Mouse (Mus musculus): ENCODE measurements at regions not wholly inside any gene's neighbourhood (a gene's known extent, or its start where the extent isn't known, plus 50 kb on each side); places are given as distances from the start of the nearest gene placed in this dataset.

DNA sequence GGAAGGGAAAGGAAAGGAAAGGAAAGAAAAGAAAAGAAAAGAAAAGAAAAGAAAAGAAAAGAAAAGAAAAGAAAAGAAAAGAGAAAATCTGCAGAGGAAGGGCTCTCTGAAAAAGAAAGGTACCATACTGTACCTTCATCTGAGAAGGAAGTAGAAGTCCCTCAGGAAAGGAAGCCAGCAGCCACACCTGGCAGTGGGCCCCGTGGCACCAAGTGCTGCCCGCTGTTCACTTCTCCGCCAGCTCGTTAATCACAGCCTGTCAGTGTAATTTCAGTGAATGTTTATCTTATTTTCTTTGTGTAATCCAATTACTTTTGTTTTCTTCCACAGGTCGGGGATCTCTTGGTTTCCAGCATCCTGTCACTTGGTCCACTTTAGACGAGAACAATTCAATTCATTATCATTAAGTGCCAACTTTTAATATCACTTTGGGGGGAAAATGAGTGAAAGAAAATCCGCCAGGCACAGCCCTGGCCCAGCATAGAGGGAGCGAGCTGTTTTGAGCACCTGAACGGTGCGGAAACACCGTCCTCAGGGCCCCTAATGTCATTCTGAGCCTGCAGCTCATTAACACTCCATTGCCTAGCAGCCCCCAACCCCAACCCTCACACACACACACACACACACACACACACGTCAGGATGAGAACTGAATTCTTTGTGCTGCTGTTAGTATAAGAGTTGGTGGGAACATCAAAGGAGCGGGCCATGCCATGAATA, 309.7 kb downstream of the Irx2 start:
- DNase-seq (ENCODE audit: low read depth) = no peak

DNA sequence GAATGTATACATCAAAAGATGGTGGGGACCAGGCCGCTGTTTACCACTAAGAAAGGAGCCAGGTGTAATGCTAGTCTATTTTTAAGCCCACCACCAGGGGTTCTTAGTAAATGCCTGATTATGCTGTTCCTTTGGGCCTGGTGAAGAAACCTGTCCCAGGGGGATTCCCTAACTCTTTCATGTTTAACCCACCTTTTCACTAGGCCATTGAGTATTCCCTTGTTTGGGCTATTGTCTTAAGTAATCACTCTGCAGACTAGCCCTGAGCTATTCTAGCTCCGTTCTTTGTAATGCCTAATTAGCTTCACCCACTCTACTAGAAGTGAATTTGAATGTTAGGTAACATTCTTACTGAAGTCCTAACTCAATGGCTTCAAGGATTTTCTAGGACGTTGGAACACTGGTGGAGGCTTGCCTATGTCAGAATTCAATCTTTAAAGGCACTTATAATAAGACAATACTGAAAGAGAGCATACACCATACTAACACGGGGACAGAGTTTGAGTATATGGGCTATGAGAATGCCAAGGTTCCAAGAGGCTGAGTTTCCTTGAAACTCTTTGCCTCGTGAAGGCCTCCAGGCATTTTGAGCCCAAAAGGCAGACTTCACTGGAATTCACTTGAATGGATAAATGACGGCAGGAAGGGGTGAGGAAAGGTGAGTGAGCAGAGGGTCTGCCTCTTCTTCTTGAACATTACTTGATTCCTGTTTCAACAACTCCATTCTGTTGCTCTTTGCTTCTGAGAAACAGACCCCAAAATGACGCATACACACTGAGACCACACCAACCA, 312.7 kb upstream of the Irx4 start:
- no peak for DNase-seq (ENCODE audit: low read depth)

DNA sequence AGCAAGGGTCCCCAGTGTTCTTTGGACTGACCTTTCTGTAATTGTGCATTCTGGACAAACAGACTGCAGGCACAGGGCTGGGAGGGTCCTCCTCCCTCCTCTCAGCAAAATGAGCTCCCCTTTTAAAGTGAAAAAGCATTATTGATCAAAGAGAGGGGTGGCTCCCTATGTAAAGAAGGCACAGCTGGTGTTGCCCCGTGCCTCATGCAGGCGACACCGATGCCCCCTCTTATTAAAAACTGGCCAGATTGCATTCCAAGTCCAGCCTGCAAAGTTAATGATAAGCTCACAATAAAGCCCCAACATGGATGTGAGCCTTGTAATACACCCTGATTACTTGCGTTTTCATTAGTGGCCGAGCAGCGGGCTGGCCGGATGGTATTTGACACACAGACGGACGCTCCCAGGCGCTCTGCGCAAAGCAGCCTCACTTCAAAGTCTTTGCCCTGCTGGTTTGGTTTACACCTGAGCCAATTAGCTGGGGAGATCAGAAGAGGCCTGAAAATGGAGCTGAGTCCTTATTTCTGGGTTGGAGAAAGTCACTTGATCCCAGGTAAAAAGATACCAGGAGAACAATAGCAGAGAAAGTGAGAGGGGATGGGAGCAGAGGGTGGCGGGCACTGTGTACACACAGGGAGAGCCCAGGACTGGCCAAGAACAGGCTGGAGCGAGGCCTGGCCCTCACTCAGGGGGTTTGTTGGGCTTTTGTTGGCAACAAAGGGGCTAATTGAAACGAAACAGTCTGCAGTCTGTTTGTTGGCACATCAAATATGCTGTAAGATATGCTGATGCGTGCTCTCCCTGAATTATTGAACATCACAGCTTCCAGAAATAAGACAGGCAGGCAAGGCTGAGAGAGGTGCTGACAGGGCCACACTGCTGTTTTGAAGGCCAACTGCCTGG, 301.4 kb upstream of the Irx4 start:
- no peak for DNase-seq (ENCODE audit: low read depth)

DNA sequence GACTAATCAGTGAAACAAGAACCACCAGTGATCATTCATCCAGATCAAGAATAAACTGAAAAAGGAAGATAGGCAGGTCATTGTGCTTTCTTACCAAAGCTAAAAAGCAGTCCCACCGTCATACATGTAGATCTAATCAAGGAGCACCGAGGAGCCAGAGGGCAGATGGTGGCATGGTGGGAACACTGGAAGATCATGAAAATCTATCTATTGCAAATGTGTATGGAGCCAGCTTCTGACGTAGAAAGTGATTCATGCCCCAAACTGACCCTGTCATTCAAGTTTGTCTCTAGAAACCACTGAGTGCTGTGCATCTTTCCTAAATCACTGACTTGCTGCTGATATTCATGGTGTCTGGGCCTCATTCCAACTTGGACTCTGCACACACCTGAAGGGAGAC, 299.0 kb upstream of the Irx4 start:
- no peak for DNase-seq (ENCODE audit: low read depth)

DNA sequence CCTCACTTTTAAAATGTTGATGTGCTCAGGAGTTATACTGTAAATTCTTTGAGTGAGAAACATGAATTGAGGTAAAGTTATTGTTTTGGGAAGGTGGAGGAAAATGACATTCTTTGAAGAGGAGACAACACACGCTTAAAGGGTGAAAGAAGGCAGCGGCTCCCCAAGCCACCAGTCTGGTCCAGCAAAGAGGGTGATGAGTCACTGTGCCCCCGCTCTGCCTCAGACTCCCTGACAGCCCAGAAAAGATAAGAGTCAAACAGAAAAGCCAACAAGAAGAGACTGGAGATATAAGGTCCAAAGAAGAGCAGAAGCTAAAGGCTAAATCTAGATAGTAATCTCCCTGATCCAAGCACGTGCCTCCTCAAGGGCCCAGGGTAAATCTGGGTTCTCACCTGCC, 288.1 kb upstream of the Irx4 start:
- no peak for DNase-seq (ENCODE audit: low read depth)

DNA sequence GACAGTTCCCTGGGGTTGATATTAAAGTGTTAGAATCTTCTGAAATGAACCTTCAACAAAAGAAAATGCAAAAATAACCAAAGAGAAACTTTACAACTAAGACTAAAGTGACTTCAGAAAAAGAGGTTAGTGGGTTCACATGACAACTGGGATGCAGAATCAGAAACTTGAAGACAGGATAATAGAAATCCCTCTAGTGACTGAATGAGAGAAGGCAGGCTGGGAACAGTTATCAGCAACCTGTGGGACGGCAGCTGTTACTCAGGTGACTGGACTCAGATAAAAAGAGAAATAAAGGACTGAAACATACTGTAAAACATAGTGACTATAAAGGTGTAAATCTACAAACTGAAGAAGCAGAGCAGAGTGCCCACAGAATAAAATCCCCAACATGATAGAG, 287.4 kb upstream of the Irx4 start:
- no peak for DNase-seq (ENCODE audit: low read depth)

DNA sequence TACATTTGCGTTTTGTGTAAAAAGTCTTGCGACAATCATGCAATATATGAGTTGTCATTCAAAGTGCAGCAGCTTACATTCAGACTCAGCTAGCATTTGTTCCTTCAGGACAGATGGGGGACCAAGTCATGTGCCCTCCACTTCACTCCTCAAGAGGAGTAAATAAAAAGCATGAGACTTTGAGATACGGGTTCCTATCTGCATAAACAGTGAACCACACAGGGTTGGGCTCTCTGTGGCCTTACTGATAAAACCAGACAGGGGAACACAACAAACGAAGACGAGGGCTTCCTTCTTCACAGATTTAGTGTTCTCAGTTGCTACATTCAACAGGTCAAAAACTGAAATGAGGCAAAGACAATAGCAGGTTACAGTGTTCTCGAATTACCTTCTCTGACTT, 283.1 kb upstream of the Irx4 start:
- DNase-seq (ENCODE audit: low read depth) = no peak

DNA sequence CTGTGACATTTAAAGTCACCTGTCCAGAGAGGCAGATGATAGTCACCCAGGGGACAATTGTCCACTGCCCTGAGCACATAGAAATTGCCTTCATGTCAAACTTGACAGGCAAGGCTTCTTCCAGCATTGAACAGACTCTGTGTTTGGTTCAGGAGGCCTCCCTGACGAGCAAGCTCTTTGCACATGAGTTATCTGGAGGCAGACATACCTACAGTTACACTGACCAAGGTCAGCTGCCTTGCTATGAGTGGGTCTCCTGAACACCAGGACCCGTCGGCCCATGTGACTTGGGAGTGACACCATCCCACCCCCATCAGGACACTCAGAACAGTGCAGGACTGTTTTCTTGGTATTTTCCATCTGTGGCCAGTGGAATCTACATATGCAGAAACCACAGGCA, 282.3 kb upstream of the Irx4 start:
- no peak for DNase-seq (ENCODE audit: low read depth)

DNA sequence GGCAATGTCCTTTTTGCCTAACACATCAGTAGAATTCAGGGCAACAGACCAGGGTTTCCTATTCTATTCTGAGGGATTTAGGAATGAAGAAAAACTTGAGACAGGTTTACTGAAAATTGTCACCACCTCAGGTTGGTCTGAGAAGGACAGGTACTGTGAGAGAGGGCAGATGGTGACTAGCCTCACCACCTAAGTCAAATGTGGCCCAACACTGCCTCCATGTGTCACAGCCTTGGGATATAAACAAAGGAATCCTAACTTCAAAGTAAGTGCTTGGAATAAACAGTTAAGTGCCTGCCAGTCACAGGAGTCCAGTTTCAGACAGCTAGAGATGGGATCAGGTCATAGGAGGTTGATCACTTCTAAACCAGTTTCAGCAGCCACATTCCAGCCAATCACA, 281.3 kb upstream of the Irx4 start:
- DNase-seq (ENCODE audit: low read depth) = no peak

DNA sequence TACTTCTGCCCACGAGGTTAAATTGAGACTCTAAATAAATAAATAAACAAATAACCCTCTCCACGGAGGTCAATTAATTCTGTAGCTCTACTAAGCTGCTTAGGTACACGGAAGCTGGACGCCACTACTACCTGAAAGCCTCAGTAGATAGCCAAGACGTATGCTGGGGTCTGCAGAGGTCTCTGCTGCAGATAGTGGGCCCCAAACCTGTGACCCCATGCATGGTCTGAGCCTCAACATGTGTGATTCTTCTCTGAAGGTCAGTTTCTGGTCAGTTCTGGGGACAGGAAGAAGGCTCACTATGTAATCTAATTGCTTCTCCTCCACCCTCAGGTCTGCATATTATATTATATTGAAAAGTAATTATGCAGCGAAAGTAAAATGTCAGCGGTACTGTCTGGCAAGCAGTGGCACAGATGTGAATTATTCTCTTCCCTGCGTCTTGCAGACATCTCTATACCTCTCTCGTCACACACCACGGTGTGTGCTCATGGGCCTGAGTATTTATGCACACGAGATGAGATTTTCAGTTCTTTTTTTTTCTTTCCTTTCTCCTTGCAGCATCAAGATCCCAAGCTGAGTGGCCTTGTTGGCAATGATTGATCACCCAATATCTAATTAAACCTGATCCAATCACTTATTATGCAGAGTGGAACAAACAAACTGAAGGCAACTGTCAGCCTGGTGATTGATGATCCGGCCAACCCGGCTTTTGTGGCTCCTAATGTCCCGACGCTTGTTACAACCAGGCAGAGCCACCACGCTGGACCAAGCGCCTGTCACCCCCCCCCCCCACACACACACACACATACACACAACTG, 267.5 kb upstream of the Irx4 start:
- no peak for DNase-seq (ENCODE audit: low read depth)

DNA sequence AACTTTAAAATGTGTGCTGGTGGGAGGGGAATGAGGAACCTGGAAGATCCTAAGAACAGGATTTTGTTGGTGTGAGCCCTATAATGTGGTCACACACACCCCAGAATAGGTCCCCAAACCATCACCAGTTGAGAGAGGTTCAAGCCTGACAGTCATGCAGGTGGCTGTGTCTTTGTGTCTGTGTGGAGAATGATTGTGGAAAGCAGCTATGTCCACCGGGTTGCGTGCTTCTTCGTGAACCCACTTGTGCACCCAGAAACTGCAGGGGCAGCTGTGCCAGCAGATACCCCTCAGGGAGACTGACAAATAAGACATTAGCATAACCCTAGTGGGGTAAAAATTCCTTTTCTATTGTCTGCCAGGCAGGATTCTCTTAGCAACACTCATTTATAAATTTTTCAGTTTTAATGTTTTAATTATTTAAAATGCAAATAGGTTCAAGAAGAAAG, 266.8 kb upstream of the Irx4 start:
- no peak for DNase-seq (ENCODE audit: low read depth)

DNA sequence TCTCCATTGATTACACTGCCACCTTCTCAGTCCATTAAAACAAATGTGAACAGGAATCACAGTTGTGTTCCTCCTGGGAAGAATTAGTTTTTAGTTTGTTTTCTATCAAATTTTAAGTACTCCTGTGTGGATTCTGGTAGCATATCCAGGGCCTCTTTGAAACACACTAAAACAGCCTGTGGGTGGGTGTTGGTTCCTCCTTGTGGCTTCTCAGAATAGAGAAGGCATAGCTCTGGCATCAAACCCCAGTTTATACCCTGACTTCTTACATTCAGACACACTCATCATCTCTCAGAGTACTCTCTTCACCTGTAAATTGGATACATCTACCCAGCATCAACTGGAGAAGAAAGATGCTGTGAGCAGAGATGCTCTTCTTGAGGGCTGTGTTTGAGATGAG, 265.7 kb upstream of the Irx4 start:
- DNase-seq (ENCODE audit: low read depth) = no peak

DNA sequence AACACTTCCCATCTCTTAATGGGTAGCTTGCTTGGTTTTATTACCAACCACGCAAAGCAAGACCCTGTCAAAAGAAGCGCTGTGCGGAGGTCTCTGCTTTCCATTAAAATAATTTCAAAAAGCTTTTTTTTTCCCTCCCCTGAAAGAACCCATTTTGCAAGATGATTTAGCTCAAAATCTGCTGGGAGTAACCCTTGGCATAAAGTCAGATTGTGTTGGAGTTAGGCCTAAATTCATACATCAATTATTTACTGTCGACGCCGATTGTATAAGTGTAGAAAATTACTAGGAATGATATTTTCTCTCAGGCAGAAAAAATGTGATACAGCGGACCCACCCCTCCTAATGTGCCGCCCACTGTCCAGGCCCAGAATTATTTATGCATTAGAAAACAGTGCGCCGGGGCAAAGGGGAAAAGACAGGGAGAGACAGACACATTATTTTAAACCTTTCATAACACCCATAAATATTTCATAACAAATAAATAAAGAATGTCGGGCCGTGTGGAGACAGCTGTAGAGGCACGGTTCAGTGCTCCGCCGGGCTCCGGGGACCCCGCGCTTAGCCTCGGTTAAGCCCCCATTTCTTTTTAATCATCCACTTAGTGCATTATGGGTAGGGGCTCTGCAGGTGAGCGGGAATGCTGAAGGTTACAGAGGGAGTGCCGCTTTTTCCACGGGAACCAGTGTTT, 251.3 kb upstream of the Irx4 start:
- DNase-seq (ENCODE audit: low read depth) = no peak

DNA sequence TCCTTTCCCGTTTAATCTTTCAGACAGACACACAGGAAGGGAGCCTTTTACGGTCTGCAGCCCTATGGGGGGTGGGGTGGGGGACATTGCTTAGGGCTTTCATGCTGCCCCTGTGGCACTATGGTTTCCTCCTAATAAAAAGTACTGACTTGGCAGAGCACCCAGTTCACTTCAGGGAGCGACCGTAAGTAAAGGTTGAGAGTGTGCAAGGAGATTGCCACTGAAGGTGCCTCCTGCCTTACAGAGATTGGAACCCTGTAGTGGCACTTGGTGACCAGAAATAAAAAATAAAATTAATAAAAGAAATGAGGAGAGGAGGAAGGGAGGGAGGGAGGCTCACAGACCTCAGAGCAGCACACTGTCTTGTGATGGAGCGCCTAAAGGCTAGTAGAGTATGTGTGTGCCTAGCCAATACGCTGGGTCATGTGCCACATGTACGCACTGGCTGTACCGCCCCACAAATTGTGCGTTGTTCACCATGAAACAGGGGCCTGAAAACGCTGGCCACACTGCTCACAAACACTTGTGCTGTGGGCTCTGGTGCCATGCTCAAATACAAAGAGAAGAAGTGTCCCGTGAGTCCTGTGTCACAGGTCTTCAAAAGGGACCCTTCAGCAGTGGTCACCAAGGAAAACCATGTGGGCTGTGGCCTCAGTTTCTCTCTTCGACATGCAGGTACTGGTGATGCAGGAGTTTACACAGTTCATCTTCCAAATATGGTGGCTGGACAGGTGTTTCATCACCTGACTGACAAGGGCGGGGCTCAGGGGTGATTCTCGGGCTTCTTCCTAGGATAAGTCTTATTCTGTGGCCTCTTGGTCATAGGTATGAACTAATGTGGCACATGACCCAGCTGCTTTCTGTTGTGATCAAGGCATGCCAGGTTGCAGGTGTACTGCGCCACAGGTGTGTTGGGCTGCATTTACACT, 250.5 kb upstream of the Irx4 start:
- DNase-seq (ENCODE audit: low read depth) = no peak

DNA sequence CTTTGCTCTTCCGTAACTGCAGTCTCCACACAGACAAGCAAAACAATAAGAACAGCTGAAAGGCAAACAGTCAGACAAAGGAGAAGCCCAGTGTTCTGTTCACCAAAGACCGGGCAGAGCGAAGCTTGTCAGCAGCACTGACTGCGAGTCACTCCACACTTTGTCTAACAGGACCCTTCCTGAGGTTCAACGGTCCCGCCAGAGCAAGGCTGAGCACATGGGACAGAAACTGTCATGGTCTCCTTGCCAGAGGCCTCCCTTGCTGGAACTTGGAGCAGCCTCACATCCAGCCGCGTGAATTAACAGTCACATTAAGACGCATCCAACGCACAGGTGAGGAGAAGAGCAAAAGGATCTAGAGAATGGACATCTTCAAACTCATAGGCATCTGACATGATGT, 241.1 kb upstream of the Irx4 start:
- DNase-seq (ENCODE audit: low read depth) = no peak

DNA sequence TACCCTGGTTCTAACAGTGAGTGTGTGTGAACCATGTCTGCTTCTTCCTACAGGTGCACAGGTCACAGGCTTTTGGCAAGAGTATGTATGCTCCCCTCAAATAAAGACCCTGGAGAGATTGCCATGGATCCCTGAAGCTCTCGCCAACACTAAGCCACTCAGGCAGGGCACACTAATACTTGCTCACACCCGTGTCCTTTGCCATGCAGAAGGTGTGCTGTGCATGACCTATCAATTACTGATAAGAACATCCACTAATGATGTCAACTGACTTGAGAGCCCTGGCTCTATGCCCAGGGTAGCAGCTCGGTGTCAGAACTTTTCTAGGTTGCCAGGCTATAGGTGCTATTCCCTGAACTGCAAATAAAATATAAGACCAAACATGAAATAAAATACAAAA, 229.1 kb upstream of the Irx4 start:
- no peak for DNase-seq (ENCODE audit: low read depth)

DNA sequence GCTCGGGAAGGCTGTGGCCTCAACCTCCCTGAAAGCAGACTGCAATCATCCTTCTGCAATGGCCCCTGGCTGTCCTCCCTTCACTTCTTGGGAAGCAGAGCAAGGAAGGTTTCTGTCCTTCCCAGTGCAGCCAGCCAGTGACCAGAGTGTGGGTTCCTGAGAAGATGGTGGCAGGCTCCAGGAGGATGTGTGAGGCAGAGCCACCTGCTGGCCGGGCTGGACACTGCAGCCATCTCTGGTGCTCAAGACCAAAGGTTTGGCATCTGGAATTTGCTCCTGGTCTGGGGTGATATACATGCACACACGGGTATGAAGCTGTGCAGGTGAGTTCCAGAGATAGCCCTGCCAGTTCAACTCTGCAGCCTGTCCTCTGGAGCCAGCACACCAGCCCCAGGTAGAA, 227.2 kb upstream of the Irx4 start:
- no peak for DNase-seq (ENCODE audit: low read depth)

DNA sequence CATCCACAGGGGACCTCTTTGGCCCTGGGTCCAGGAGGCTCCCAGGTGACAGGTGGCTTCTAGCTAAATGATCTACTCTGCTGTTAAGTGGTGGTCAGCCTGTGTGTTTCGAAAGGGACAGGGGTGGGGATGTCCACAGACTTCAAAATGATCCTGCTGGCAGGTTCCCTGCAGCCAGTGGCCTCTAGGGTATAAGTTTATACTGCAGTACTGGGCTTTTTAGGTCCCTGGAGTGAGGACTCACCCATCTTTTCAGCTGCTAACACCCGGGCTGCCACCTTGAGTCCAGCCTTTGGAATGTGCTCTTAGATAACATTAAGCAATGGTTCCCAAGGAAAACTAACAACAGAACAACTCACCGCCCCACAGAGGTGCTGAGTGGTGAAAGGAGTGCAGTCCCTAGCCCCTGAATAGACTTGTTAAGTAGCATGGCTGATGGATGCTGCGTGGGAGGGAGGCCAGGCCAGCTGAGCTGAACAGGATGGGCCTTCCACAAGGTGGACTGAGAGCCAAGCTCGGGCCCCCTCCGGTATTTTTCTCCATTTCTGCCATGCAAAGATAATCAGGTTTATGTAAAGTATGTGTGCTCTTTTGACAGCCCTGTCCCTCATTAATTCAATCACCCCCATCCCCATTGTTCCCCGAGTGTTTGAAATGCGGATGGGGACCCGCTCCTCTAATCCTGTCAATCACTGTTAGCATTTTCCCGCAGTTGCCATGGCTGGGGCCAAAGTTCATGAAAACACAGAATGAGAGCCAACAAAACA, 226.0 kb upstream of the Irx4 start:
- DNase-seq (ENCODE audit: low read depth) = no peak

DNA sequence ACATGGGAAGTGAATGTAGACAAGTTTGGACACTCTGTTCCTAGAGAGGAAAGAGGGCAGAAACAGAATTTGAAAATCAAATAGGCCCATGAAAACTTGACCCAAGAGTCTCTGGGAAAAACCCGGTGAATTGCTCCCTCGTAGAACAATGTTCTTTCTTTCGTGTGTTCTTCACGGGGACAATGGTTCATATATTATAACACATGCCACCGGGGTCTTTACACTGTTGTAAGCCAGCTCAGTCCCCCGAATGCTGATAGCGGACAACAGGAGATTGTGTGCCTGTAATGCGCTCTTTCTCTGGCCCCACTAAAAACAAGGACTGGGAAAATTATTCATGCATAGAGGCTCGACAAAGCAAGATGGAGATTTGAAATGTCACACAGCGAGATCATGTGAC, 225.4 kb upstream of the Irx4 start:
- DNase-seq (ENCODE audit: low read depth) = no peak

Measured in gonadal fat pad, adult 2 months (tissue).